Mouse (Mus musculus): ENCODE data around the gene Ick.

DNA sequence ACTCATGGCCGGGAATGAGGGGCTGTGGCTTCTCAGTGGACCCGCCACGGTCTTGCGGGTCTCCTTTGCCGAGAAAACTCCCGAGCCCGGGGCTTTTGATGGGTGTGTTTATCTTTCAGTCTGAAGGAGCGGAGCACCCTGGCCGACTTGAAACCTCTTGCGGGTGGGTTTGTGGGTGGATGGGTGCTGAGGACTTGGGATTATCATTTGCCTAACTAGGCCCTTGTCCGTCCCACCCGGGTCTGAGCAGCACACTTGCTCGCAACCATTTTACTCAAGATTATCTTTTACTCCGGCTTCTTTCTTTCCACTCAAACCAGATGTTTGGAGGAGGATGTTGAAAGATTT is 4.5 kb downstream of the Ick start:
- TF ChIP-seq CTCF (IDR thresholded peaks at IDR 0.05; ENCODE audit: insufficient read depth, low read depth, low read length) (no peak), POLR2A (IDR thresholded peaks at IDR 0.05; ENCODE audit: insufficient read depth, low read depth, low read length) (no peak)
